Mouse (Mus musculus) 416B (cell line): ENCODE data around the gene 4921504E06Rik.

Experiments used
- DNase-seq: peaks from one replicate; pipeline ENCODE4 v3.0.0; 2011; ENCODE audit warnings: low read depth

Gene 4921504E06Rik

DNA sequence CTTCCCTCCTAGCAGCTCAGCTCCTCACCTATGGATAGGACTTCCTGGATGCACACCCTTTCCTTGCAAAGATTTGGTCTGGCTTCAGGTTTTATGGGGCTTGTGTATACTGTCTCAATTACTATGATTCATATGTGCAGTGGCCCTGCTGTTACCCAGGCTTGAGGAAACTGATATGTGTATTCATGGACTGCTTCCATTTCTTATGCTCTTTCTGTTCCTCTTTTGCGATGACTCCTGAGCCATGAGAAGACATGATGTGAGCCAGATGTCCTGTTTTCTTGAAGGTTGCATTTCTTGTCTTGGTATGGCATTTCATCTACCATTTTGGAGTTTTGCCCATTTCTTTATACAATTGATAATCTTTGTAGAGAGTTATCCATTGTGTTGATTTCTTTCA lies 48.0 kb downstream of the 4921504E06Rik start:
- DNase-seq, result no peak

GRCm38 (mm10) chr2:19490262-19490661 lies 63.5 kb downstream of the 4921504E06Rik start:
- no peak for DNase-seq

DNA sequence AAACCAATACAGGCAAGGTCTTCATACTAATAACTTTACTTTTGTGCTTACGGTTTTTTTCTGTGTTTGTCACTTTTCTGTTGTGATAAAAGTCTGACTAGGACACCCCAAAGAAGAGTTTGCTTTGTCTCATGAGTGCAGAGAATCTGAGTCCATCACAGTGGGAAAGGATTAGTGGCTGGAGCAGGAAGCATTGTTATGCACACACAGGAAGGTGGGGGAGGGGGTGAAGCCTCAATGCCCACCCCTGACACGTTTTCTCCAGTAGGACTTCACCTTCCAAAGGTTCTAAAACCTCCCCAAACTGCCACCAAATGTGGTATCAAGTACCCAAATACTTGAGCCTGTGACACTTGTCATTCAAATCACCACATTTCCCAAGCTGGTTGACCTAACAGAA lies 91.8 kb downstream of the 4921504E06Rik start:
- DNase-seq, result no peak

DNA sequence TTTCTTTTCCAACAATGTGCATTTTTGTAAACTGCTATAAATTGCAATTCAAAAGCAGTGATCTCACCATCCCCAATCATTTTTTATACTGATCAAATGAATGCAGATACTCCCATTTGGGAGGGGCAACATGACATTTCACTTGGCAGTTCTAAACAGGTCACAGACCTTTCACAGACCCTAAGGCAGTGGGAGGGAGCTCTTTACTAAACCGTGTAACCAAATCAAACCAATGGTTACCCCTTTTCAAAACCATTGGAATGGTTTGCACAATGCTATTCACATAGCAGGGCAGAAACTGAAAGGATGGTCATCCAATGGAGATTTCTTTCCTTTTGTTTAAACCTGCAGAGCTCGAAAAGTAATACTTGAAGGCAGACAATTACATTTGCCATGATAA lies 94.9 kb downstream of the 4921504E06Rik start:
- no peak for DNase-seq

DNA sequence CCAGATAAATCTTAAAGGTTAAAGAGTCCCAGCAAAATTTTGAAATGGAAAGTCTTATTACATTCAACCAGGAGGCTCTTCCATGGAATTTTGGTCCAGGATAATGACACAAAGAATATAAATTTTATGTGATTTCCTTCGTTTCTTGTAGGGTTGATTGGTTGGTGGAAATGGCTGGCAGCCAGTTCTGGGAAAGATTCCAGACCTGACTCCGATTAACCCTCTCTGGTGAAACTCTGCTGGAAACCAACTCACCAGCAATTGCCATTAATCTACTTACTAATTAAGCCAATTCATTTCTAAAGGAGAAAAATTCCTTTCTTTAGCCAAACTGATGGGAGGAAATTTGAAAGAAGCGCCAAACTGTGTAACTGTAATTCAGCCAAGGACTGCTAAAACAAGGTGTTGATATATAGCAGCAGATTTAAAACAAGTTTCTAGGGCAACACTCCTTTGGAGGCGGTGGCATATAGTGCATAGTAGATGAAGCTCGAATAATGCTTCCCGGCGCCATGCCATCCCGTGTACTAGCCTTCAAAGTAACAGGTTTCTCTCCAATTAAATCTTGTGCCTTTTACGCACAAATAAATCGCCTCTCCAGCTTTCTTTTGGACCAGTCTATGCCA lies 97.7 kb downstream of the 4921504E06Rik start:
- no peak for DNase-seq

DNA sequence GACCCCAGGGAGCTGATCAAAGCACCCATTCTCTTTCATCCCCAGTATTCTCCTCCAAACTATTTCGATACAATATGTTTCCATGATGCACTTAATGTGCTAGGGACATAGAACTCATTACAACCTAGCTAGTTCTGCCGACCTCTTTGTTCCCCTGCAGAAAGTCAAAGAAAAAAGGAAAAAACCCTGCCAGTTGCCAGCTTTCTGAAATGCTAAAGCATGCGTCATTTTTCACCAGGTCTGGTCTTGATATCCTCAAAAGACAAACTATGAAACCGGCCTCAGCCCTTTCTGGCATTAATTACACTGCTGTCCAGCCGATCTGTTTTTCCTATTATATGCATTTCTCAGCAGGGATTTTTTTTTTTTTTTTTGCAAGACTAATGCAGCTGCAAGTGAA lies 98.5 kb downstream of the 4921504E06Rik start:
- DNase-seq, result no peak

DNA sequence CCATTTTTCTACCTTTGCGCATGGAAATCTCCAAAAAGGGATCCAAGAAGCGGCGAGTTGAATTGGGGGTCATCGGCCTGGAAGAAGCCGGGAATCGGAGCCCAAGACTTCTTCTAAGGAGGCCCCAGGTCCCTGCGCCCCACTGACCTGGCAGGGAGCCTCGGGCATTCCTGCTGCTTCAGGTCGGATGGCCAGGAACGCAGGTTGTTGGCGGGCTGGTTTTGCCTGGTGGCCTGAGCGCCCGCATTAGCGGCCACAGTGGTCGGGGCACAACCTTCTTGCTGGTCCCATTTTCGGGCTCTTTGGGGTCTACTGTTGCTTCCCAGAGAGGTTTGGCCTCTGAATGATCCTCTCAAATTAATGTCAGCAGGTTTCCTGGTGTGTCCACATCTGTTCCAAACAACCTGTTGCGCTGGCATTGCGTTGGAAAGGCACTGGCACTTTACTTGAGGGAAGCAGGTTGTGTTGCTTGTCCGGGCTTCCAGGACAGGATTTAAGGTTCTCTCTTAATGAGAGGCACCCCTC lies 101.1 kb downstream of the 4921504E06Rik start:
- no peak for DNase-seq

DNA sequence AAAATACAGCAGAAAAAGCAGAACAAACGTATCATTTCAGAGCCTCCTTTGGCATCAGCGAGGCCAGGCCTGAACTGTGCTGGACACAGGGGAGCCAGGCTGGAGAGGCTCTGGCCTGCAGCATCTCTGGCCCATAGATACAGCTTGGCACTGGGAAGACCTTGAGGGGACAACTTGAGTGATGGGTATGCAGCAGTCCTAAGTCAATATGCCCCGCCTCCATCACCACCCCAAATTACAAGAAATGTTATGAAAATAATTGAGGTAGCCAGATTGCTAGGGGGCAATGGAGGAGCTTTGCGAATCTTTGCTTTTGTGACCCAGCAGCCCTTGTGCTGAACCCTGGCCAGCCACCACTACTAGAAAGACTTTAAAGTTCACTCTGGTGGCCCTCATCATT lies 104.4 kb downstream of the 4921504E06Rik start:
- no peak for DNase-seq

DNA sequence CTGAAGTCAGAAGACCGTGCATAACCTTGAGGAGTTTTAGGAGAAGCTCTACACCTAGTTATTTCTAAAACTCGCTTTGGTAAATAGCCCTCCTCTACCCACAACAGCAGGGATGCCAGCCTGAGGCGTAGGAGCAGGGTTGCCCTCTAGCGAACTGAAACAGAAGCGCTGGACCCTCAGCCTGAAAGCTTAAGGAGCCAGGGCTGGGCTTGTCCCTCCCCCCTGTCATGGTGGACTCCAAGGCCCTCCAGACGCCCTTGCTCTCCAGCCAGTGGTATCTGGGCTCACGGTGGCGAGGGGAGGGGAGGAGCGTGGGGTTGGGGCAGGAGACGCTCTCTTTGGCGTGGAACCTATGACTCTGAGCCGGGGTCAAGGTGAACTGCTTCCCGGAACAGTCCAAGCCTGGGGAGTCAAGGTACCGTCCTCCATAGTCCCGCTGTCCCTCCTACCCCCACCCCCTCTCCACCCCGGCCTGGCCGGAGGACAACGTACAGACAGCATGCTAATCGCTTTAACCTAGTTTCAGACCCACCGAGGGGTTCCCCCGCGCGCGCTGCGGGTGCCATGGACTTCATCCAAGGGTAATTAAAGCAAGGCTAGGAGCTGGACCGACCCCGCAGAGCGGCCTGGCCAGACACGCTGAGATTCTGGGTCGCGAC lies 105.5 kb downstream of the 4921504E06Rik start:
- DNase-seq, result no peak

DNA sequence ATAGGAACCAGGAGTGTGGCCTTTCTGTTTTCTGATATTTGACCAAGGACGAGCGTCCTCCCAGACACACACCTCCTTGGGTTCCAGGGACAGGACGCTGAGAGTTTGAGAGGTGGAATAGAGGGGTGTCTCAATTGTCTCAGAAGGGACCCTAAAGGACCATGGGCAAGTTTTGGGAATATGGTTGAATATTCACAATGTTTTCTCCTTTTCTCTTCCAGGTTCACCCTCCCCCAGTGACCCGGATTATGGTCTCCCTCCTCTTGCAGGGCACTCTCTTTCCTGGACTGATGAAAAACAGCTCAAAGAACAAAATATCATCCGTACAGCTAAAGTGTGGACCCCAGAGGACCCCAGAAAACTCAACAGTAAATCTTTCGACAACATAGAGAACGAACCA lies 107.0 kb downstream of the 4921504E06Rik start:
- DNase-seq, result no peak

GRCm38 (mm10) chr2:19445871-19446501 lies 107.7 kb downstream of the 4921504E06Rik start:
- no peak for DNase-seq

- no peak for DNase-seq
These were observed 108.5 kb downstream of the 4921504E06Rik start, which contains the start of gene Ptf1a for GRCm38 (mm10) chr2:19444931-19445831. Gene Ptf1a (plus strand): TSS chr2:19445663.

DNA sequence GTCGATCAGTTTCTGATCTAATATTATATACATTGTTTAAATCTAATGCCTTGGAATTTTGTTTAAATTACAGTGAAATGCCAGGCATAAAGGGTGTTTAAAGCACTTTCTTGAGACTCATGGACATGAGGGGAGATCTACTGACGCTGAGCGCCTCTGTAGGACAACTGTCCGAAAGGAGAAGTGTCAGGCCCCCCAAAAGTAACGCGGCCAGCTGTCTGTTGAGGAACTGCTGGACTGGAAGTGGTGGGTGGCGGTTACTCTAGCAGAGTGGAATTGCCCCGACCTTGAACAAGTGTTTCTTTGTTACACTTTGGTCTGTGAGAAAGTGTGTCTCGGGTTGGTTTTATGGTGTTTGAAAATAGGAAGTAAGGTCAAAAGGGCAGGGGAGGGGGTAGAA lies 109.4 kb downstream of the 4921504E06Rik start:
- DNase-seq, result no peak

GRCm38 (mm10) chr2:19431614-19432323 lies 121.9 kb downstream of the 4921504E06Rik start:
- DNase-seq, result no peak

DNA sequence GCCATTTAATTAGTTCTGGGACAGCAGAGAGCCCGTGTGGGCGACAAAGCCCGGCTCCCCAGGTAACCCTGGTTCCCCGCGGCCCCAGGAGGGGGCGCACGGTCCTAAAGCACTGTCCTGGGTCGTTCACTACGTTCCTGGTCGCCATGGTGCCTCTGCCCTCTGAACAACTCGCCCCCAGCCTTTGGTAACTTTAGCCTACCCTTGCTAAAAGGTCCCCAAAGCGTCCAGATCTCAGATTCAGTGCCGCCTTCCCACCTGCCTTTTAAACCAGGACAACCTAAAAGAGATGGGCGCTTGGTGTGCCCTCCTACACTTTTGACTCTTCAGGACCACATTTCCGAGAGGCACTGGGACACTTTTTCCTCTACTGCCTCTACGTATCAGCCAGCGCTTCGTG lies 122.5 kb downstream of the 4921504E06Rik start:
- DNase-seq, result no peak

GRCm38 (mm10) chr2:19430746-19431145 lies 123.0 kb downstream of the 4921504E06Rik start:
- DNase-seq, result no peak

DNA sequence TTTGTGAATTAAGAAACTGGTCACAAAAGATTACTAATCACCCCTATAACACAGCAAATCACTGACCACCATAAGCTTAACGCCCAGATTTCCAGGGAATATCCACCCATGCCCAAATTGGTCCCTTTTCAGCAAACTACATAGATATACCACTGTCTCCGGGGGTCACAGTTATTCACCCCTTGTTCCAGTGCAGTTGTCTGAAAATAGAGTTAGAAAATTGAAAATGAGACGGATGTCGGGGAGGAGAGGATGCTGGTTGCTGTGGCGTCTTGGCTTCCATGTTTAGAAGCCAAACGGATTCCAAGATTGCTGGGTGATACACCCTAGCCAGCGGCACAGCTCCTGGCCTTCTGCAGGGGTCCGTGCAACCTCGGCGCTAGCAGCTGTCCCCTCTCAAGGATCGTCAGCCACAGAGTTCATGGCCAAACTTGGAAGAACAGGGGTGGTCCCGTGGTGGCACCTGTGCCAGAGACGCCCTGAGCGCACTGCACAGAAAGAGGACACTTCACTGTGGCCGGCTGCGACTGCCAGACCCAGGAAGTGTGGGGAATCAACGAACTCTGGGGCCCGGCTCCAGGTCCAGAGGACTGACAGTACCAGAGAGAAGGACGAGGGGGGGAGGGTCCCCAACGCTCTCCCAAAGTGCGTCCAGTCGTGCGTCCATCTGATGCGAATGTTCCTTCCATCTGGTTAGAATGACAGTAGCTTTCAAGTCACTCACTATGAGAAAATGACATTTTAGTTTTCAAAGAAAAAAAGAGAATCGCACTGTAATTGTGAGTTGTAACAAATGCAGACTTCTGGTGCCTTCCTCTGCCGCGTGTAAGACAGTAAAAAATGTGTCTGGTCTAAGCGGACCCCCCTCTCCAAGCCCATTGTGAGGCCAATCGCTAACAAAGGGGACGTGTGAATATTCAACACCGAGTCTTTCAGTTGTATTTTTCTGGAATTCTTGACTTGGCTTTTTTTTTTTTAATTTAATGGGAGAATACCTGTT lies 123.7 kb downstream of the 4921504E06Rik start:
- DNase-seq, result no peak

DNA sequence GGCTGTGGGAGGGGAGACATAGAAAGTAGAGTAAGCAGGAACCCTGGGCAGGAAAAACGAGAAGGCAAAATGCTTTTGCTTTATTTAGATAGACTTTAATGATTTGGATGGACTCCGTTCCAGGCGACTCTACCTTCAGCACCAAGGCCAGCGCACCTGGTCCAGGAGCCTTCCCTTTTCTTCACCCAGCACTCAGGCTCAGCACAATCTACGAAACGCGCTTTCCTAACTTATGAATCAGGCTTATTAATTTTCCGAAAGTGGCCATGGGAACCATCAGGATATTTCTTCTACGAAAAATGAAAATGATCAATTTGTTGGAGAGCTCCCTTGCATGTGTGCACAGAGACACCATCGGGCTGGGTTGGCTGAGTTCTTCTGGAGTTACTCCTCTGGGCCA lies 124.7 kb downstream of the 4921504E06Rik start:
- peak; percentile 21 for DNase-seq

DNA sequence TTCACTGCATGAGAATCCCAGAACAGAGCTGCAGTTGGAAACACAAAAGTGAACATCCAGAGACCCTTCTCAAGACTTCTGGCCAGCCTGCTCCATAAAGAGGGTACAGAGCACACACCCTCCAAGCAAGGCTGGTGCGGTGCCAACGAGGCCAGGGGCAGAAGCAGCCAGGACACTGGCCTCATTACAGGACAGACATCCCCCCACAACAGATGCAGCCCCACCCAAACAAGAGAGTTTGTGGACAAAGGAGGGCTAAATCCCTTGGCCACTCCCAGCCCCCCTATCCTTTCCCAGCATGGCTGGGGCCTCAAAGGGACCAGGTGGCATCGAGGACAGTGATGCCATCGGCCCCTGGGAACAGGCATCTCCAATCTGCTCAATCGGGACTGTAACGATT lies 130.6 kb downstream of the 4921504E06Rik start:
- DNase-seq, result no peak

GRCm38 (mm10) chr2:19422226-19422625 lies 131.5 kb downstream of the 4921504E06Rik start:
- no peak for DNase-seq
